Mouse (Mus musculus) spleen, adult 12 weeks (tissue): ENCODE measurements around the gene Fmo4.

Experiments
- DNase-seq: peaks from one replicate; pipeline ENCODE4 v3.0.0; 2022; ENCODE audit warnings: low spot score

Gene Fmo4

GRCm38 (mm10) chr1:162813836-162814156 is at the start of gene Fmo4:
Fmo4 (minus strand) TSS chr1:162813972.
- no peak for DNase-seq

GRCm38 (mm10) chr1:162862328-162862727 is 48.6 kb upstream of the Fmo4 start:
- no peak for DNase-seq

- no peak for DNase-seq
These were observed 46.3 kb upstream of the Fmo4 start for GRCm38 (mm10) chr1:162859996-162860605.

GRCm38 (mm10) chr1:162859545-162859976 is 45.8 kb upstream of the Fmo4 start:
- DNase-seq, result no peak

GRCm38 (mm10) chr1:162858748-162859130 is 45.0 kb upstream of the Fmo4 start:
- DNase-seq, result no peak

GRCm38 (mm10) chr1:162857766-162858747 is 44.3 kb upstream of the Fmo4 start:
- DNase-seq, result no peak

- no peak for DNase-seq
These were observed 40.2 kb upstream of the Fmo4 start for GRCm38 (mm10) chr1:162853812-162854482.

- DNase-seq, result no peak
These were observed 33.8 kb upstream of the Fmo4 start for GRCm38 (mm10) chr1:162847554-162847953.

GRCm38 (mm10) chr1:162840211-162840610 is 26.4 kb upstream of the Fmo4 start:
- DNase-seq, result no peak

GRCm38 (mm10) chr1:162838976-162839375 is 25.2 kb upstream of the Fmo4 start:
- no peak for DNase-seq

GRCm38 (mm10) chr1:162834342-162834741 is 20.6 kb upstream of the Fmo4 start:
- DNase-seq, result no peak

- no peak for DNase-seq
These were observed 18.8 kb upstream of the Fmo4 start for GRCm38 (mm10) chr1:162832574-162832953.

- no peak for DNase-seq
These were observed 18.2 kb upstream of the Fmo4 start for GRCm38 (mm10) chr1:162831838-162832573.

- DNase-seq, result no peak
These were observed 5.5 kb upstream of the Fmo4 start for GRCm38 (mm10) chr1:162819280-162819679.

GRCm38 (mm10) chr1:162815381-162816127 is 1.8 kb upstream of the Fmo4 start:
- no peak for DNase-seq

- DNase-seq, result no peak
These were observed 1.2 kb upstream of the Fmo4 start for GRCm38 (mm10) chr1:162814932-162815331.

GRCm38 (mm10) chr1:162813143-162813835 is 483 bp downstream of the Fmo4 start:
- no peak for DNase-seq

GRCm38 (mm10) chr1:162808541-162808940 is 5.2 kb downstream of the Fmo4 start:
- DNase-seq, result no peak

- no peak for DNase-seq
These were observed 6.3 kb downstream of the Fmo4 start for GRCm38 (mm10) chr1:162807441-162807840.

GRCm38 (mm10) chr1:162805011-162805410 is 8.8 kb downstream of the Fmo4 start:
- DNase-seq, result no peak

- DNase-seq, result no peak
These were observed 17.3 kb downstream of the Fmo4 start for GRCm38 (mm10) chr1:162796441-162796840.
